Mouse (Mus musculus): ENCODE data around the gene Vdr. TPM values are rescaled to one million over a fixed set of nuclear protein-coding genes. Genes with fewer than 3 reads are reported as not detected.

Vdr gene
- total RNA-seq, 2 experiments from 2014 or later, result 0.10 TPM; not detected in 1

DNA sequence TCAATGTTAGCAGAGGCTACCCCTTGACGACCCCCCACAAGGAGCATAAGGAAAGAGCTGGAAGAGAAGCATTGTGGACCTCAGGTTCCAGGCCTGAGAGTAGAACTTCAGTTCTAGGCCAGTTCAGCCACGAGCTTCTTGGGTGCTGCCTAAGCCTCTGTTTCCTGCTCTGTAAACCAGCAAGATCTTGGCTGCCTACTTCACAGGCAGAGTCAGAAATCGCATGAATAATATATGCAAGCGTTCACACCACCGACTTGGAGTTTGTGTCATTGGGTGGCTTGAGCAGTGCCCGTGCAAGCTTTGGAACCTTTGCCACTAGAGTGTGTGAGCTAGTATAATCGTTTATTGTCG, 73.6 kb downstream of the Vdr start:
- Histone ChIP-seq H3K4me3 (no peak overlapping the region), H3K27ac (no peak overlapping the region)
- no peak for DNase-seq (ENCODE audit: low spot score in 2 of 2)
- no peak for TF ChIP-seq CTCF (conservative IDR thresholded peaks at IDR 0.05)

DNA sequence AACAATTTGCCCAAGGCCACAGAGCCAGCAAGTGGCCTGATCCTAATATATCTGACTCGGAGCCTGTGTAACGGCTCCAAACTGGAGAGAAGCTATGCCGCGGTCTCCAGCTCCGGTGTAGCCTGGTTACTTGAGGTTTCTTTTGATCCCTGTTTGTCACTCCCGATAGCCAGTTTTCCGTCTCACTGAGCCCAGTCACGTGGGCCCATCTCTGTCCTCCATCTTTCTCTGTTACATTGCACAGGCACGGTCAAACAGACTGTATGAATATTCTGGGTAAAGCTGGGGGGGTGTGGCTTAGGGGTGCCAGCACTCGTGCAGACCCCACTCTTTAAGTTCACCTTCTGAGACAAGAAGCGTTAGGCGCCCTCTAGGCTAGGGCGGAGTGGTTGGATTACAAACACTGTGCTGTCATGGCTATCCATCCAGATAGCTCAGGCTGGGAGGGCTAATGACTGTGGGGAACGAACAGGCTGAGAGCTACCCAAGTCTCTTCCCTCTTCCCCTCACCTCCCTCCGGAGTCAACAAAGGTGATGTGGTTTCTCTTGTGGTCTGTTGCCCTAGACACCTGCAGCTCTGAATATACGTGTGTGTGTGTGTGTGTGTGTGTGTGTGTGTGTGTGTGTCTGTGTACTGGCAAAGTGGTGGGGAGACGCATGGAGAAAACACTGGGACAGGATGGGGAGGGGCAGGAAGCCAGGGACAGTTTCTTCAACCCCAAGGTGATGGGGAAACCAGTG, 74.1 kb downstream of the Vdr start:
- no peak overlapping the region for H3K27ac ChIP-seq
- DNase-seq (ENCODE audit: low spot score in 2 of 2), result no peak
- no peak overlapping the region for H3K4me3 ChIP-seq
- no peak for TF ChIP-seq CTCF (conservative IDR thresholded peaks at IDR 0.05)

DNA sequence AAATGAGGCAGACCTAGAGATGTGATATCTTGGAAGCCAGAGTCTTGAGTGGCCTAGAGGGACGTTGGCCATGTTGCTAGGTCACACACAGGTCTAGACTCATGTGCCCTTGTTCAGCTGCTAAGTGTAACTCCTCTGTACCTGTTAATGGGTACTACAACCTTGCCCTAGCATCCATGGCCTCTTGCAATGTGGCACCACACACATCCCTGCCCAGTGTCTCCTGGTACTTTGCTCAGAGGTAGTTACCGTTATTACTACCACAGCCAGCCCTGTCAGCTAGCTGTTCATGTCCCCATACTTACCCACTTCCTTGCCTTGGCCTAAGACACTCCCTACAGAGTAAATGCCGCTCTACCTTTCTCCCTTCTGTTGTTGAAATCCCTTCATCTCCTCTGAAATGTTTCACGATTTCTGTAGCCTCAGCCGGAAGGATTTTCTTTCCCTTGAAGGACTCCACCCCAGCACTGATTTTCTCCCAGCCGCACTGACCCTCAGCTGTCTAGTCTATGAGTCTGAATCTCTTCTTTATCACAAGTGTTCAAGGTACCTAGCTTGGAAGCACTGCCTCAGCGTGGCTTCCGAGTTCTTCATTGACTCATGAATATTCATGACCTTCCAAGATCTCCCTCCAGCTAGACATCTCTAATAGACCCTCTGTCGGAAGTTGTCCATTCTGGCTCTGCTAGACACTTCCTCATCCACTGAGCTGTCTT, 77.5 kb downstream of the Vdr start:
- no peak for DNase-seq (ENCODE audit: low spot score in 2 of 2)
- no peak overlapping the region for H3K27ac ChIP-seq
- TF ChIP-seq CTCF (conservative IDR thresholded peaks at IDR 0.05), result no peak
- no peak overlapping the region for H3K4me3 ChIP-seq

DNA sequence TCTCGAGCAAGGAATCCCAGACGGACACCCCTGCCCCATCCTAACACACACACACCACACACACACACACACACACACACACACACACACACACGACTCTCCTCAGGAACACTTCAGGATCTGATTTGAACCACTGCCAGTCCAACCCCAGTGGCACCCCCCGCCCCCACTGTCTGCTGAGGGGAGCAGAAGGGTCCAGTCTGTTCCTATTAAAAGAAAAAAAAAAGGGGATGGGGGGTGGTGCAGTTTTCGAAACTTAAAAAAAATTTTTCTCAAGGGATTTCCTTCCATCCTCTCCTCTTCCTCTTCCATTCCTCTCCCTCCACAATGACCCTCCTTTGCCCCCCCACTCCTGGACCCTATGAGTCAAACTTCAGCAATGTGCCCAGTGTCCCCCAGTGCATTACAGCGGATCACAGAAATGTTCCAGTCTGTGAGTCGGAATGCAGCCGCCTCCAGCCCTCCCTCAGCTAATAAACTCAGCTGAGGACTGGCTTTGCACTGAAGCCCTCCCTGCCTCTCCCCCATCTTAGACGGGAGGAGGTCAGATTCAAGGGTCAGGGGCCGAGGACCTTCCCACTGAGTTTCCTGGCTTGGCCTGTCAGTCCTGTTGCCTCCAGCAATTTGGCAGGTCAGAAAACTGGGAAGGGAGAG, 78.3 kb downstream of the Vdr start:
- Histone ChIP-seq H3K4me3 (peak overlapping the region; percentile 65), H3K27ac (peak overlapping the region; percentile 97)
- no peak for DNase-seq (ENCODE audit: low spot score in 2 of 2)
- no peak for TF ChIP-seq CTCF (conservative IDR thresholded peaks at IDR 0.05)

DNA sequence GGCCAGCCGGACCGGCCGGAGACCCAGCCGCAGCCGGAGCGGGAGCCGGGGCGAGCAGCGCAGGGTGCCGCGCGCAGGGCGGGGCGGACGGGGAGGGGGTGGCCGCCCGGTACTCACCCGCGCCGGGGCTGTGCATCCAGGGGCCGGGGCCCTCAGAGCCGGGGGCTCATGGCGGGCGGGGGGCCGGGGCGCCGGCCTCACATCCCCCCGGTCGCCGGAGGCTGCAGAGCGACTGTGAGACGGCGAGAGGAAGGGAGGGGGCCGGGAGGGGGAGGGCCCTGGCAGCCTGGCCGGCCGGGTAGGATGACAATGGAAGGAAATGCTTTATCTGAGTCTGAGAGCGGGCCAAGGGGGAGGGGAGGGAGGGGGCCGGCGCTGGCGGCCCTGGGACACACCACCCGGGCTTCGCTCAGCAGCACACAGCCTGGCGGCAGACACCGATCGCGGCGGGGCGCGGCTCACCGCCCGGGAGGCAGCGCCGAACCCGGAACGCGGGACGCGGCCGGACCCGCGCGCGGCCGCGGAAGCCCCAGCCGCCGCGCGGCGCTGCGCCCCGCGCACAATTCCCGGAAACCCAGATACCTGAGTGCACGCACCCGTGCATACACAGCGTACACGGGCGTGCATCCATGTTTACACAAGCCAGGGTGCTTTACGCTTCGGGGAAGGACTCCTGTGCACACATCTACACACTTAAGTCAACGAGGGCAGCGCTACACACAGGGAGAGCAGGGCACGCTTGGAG, 79.0 kb downstream of the Vdr start:
- DNase-seq (ENCODE audit: low spot score in 2 of 2), result peak in 1 of 2 experiments; percentile 59
- peak overlapping the region; percentile 97 for H3K27ac ChIP-seq
- H3K4me3 ChIP-seq, result peak overlapping the region; percentile 65
- peak; percentile 40 for TF ChIP-seq CTCF (conservative IDR thresholded peaks at IDR 0.05)

DNA sequence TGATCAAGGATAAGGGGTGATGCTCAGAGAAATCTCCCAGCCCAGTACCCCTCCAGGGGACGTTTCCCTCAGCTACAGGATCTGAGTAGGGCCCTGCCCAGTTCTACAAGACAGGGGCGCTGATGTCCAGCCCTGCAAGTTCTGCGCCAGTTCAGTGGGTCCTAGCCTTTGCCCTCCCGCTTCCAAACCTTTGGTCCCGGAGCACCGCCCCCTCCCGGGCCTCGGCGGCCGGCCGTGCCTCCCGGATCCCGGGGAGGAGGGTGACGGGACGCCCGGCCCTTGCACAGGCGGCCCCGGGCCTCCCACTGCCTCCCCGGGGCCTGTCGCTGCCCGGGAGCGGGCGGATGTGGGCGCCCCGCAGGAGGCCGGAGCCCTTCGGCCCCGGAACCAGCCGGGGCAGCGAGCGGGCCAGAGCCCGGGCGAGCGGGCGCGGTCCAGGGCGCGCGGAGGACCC, 79.6 kb downstream of the Vdr start:
- DNase-seq (ENCODE audit: low spot score in 2 of 2), result no peak
- peak overlapping the region; percentile 97 for H3K27ac ChIP-seq
- TF ChIP-seq CTCF (conservative IDR thresholded peaks at IDR 0.05), result peak; percentile 19; the same call in 1 of the 2 replicates
- peak overlapping the region; percentile 65 for H3K4me3 ChIP-seq

DNA sequence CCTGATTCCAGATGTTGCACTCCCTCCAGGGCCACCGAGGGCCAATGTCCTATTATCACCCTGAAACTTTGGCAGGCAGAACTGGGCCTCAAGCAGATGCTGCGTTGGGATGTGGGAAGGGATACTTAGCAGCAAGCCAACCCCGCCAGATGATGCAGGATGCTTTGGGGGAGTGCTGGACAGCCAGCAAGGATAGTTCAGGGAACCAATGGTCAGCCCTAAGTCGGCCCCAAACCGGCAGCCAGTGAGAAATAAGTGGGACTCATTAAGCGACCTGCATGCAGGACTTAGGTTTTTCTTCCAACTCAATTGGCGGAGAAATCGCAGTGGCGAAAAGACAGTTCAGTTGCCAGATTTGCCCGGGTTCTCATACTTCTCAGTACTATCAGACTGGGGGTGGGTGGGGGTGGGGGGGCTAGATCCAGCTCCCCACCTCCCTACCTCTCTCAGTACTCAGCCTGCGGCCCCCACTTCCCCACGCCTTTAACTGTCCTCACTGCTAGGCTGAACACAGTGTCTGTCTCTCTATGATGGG, 80.1 kb downstream of the Vdr start:
- H3K27ac ChIP-seq, result peak overlapping the region; percentile 97
- no peak for DNase-seq (ENCODE audit: low spot score in 2 of 2)
- no peak for TF ChIP-seq CTCF (conservative IDR thresholded peaks at IDR 0.05)

DNA sequence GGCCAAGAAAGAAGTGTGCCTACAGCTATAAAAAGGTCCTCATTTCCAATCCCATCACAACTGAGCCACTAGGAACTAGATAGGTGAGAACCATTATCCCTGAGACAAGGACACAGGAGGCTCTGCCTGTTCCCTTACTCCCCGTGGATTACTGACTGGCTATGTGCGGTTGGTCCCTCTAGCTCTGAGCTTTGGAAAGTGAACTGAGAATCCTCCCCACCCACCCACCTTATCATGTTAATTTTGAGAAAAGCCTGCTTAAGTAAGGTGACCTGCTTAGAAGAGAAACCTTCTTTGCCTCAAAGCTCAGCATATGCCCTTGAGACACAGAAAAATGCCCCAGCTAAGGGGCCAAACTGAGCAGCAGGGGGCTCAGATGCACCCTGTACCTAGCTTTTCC, 81.0 kb downstream of the Vdr start:
- no peak for DNase-seq (ENCODE audit: low spot score in 2 of 2)
- Histone ChIP-seq H3K27ac (peak overlapping the region; percentile 97), H3K4me3 (peak overlapping the region; percentile 65; the same call in 1 of the 2 replicates)
- TF ChIP-seq CTCF (conservative IDR thresholded peaks at IDR 0.05), result no peak

More for the DNA sequence above, 80.1 kb downstream of the Vdr start:
- peak overlapping the region; percentile 65 for H3K4me3 ChIP-seq

DNA sequence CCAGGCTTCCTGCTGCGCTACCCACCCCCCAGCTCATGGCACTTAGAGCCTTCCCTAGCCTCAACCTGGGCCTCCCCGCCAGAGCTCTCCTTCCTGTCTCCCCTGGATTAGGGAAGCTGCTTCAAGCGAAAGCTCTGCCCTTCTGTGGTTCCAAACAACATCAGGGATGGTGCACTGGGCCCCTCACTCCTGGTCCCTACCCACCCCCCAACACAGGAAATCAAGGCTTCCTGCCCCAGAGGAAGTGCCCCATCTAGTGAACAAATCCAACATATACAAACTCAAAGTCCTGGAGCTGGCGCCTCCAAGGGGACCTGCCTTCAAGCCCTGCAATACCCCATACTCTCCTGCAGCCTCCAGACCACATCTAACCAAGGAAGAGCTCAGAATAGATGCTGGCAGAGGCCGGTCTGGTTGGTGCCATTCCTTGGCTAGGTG, 81.5 kb downstream of the Vdr start:
- Histone ChIP-seq H3K27ac (peak overlapping the region; percentile 97), H3K4me3 (peak overlapping the region; percentile 65)
- TF ChIP-seq CTCF (conservative IDR thresholded peaks at IDR 0.05), result peak; percentile 55
- DNase-seq (ENCODE audit: low spot score in 2 of 2), result no peak

DNA sequence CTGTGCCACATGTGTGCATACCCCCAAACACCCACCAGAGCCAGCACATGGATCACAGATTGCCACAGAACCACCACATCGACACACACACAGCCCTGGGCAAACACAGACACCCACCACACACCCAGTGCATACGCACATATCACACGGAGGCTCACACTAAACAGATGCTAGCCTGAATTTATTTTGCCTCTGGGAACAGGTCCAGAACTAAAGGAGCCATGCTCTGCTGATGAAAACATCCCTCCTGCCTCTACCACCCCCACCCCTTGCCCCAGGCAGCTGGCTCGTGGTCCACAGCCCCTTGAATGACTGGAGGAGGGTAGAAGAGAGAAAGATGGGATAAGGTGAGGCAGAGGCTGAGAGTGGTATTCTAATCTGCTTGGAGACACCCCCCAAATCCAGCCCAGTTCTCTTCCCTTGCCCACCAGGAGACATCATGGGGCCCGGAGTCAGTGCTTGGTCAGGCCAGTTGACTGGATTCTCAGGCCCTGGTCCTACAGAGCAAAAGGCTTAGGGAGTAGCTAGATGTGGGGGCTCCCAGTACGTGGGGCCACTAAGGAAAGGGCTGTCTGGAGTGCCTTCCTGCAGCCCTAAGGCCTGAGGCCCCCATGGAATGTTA, 82.1 kb downstream of the Vdr start:
- Histone ChIP-seq H3K4me3 (peak overlapping the region; percentile 24), H3K27ac (peak overlapping the region; percentile 97)
- TF ChIP-seq CTCF (conservative IDR thresholded peaks at IDR 0.05), result no peak
- peak in 1 of 2 experiments; percentile 44 for DNase-seq (ENCODE audit: low spot score in 2 of 2)

DNA sequence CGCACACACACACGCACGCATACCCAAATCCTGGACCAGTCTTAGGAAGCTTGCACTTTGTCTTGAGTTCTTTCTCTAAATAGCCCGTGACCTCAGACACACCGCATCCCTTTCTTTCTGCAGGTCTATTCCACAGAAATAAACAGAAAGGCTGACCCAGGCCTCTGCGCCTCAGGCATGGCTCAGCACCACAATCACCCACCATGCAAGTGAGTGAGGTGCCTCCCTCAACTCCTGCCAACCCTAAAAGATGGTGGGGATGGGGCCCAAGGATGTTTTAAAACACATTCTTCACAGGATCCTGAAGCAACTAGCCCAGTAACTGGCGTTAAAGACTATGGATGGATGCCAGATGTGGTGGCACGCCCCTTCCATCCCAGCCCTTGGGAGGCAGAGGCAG, 83.0 kb downstream of the Vdr start:
- DNase-seq (ENCODE audit: low spot score in 2 of 2), result no peak
- Histone ChIP-seq H3K4me3 (no peak overlapping the region), H3K27ac (no peak overlapping the region)
- TF ChIP-seq CTCF (conservative IDR thresholded peaks at IDR 0.05), result no peak
